Mouse (Mus musculus) layer of hippocampus, adult 2 months (tissue): Measurements from ENCODE around the gene Dolk. TPM values are rescaled to one million over a fixed set of nuclear protein-coding genes. Genes with fewer than 3 reads are reported as not detected.

Source experiments
- DNase-seq, 2 experiments: peaks; one replicate each; pipeline ENCODE4 v3.0.0; 2022; ENCODE audit warnings: low spot score in 2 of 2
- H3K27ac ChIP-seq: fragments of 200-600 bp; 2 replicates; pipeline ENCODE4 v1.8.1; 2022
- H3K4me3 ChIP-seq: fragments of 200-600 bp; 2 replicates; pipeline ENCODE4 v1.8.1; 2022; ENCODE audit warnings: mild to moderate bottlenecking
- CTCF ChIP-seq: fragments of 200-600 bp; conservative IDR thresholded peaks from 2 replicates; pipeline ENCODE4 v1.8.1; 2022; ENCODE audit warnings: antibody characterized with exemption, mild to moderate bottlenecking, moderate library complexity
- total RNA-seq, 2 experiments: library from RNA; stranded (reverse); gene quantifications; 2 replicates each; pipeline ENCODE4 v1.2.3; 2021

Gene Dolk
- total RNA-seq, 2 experiments from 2014 or later, result 22.1 to 22.2 TPM

- no peak for DNase-seq
- TF ChIP-seq CTCF, result no peak
- Histone ChIP-seq H3K27ac (peak overlapping the region; percentile 96), H3K4me3 (peak overlapping the region; percentile 94)
These were observed 47.1 kb downstream of the Dolk start for GRCm38 (mm10) chr2:30238906-30239465.

GRCm38 (mm10) chr2:30237881-30238280 lies 48.3 kb downstream of the Dolk start:
- peak; percentile 48 to 67 for DNase-seq
- peak; percentile 31; the same call in 1 of the 2 replicates for TF ChIP-seq CTCF
- H3K27ac ChIP-seq, result peak overlapping the region; percentile 96
- H3K4me3 ChIP-seq, result peak overlapping the region; percentile 94

GRCm38 (mm10) chr2:30237199-30237880 lies 48.8 kb downstream of the Dolk start, which contains the start of gene Lrrc8a:
TSS of gene Lrrc8a (plus strand) at chr2:30237715.
- peak within 1 kb of the TSS; percentile 96 for H3K27ac ChIP-seq
- peak; percentile 100 for DNase-seq
- TF ChIP-seq CTCF, result peak; percentile 60
- H3K4me3 ChIP-seq, result peak within 1 kb of the TSS; percentile 94

- peak overlapping the region; percentile 94 for H3K4me3 ChIP-seq
- no peak for DNase-seq
- TF ChIP-seq CTCF, result no peak
- H3K27ac ChIP-seq, result peak overlapping the region; percentile 96
These were observed 49.5 kb downstream of the Dolk start for GRCm38 (mm10) chr2:30236426-30237198.

GRCm38 (mm10) chr2:30235593-30235992 lies 50.5 kb downstream of the Dolk start:
- no peak overlapping the region for H3K27ac ChIP-seq
- no peak for DNase-seq
- TF ChIP-seq CTCF, result no peak
- H3K4me3 ChIP-seq, result no peak overlapping the region

Other genes with a start within 250 kb of the Dolk start
- gene Wdr34, start 237.5 kb downstream of the Dolk start, total RNA-seq, result 10 to 100 TPM; 37.3 to 37.4 TPM
- 100 to 1,000 TPM; 171 to 197 TPM for gene Set, start 229.0 kb downstream of the Dolk start, total RNA-seq
- 1 to 10 TPM; 1.7 to 2.1 TPM for gene Pkn3, start 208.7 kb downstream of the Dolk start, total RNA-seq
- gene Zdhhc12, start 192.7 kb downstream of the Dolk start, total RNA-seq, result 1 to 10 TPM; 7.6 to 9.1 TPM
- 100 to 1,000 TPM; 197 to 199 TPM for gene Zer1, start 161.7 kb downstream of the Dolk start, total RNA-seq
- 10 to 100 TPM; 54.7 to 55.7 TPM for gene Tbc1d13, start 152.6 kb downstream of the Dolk start, total RNA-seq
- 10 to 100 TPM; 17.6 to 24.1 TPM for gene Endog, start 114.8 kb downstream of the Dolk start, total RNA-seq
- 10 to 100 TPM; 35.4 to 40.0 TPM for gene Spout1, start 107.9 kb downstream of the Dolk start, total RNA-seq
- 10 to 100 TPM; 15.7 to 17.0 TPM for gene Kyat1, start 80.5 kb downstream of the Dolk start, total RNA-seq
- gene Lrrc8a, start 48.6 kb downstream of the Dolk start, total RNA-seq, result 10 to 100 TPM; 56.8 to 59.3 TPM
- 10 to 100 TPM in 1 of 2 experiments, 1 to 10 TPM in 1; 8.7 to 10.9 TPM for gene Gm28035, start 45.8 kb downstream of the Dolk start, total RNA-seq
- gene Phyhd1, start 20.1 kb downstream of the Dolk start, total RNA-seq, result 10 to 100 TPM; 21.5 to 22.2 TPM
- gene Gm28038, start 5.3 kb downstream of the Dolk start, total RNA-seq, result not detected
- 10 to 100 TPM; 19.0 to 25.9 TPM for gene Nup188, start 63 bp upstream of the Dolk start, total RNA-seq
- 100 to 1,000 TPM; 287 to 288 TPM for gene Sh3glb2, start 73.0 kb upstream of the Dolk start, total RNA-seq
- 100 to 1,000 TPM; 112 to 120 TPM for gene Miga2, start 77.9 kb upstream of the Dolk start, total RNA-seq
- gene Dolpp1, start 105.9 kb upstream of the Dolk start, total RNA-seq, result 10 to 100 TPM; 22.8 to 24.0 TPM
- gene Crat, start 129.5 kb upstream of the Dolk start, total RNA-seq, result 10 to 100 TPM; 50.9 to 51.6 TPM
- 100 to 1,000 TPM; 152 to 168 TPM for gene Ptpa, start 129.7 kb upstream of the Dolk start, total RNA-seq
- 10 to 100 TPM; 12.2 to 13.1 TPM for gene Ier5l, start 187.9 kb upstream of the Dolk start, total RNA-seq